Mouse (Mus musculus) adrenal gland, adult (tissue): ENCODE results near the gene Tmprss5.

Source experiments
- DNase-seq, 2 experiments: peaks; one replicate each; pipeline ENCODE4 v3.0.0; 2022 to 2023; ENCODE audit warnings: low spot score in 1 of 2; ENCODE audit not compliant: inconsistent age in 2 of 2

The Tmprss5 gene

DNA sequence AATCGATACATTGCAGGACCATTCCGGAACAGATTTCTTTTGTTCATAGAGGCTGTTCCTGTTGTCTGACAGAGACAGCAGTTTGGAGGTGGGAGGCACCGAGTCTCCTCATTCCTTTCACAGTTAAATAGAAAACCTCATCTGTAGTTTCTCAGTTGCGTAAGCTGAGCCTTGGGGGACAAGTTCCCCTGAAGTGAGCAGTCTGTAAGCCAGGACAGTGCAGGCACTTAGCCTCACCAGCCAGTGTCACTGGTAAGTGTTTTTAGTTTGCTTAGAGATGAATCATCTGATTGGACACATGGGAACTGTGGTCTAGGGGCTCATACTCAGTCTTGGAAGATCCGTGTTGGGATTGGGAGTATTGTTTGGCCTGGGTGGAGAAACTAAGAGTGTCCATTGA is at the start of gene Tmprss5:
Gene Tmprss5, plus strand, starts transcription at position 154 of the 400 bp plus-strand sequence.
- peak in 1 of 2 experiments; percentile 23 for DNase-seq

DNA sequence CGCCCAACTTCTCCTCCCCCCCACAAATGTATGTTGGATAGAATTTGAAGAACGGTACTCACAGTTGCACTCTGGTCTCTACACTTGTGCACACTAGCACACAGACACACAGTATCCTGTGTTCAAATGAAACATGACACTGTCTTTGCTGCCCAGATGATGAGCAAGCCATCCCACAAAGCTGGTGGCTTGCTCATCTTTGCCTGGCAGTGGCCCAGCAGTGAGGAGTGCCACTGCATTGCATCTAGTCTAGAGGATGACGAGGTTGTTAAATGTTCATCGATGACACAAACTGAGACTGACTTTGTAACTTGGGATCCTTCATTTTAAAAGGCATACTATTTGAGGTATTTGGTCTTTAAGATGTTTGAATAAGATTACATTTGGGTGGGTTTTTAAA is 46.3 kb upstream of the Tmprss5 start:
- DNase-seq: peak in 1 of 2 experiments; percentile 12

DNA sequence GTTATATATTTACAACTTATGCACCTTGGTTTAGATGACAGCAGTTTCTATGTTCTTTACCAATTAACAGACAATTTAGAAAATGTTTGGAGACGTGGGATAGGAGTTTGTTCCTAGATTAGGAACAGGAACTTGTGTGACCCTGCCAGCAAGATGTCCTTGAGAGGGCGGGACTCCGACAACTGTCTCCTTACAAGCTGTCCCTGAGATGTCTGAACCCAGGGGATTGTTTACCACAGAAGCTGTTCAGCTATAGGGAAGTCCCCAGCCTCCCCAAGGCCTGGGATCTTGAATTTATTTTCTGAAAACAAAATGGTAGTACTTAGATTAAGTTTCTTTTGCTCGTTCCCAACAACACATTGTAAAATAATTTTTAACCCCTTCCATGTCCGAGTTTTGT is 30.2 kb upstream of the Tmprss5 start:
- peak; percentile 17 to 43 for DNase-seq

DNA sequence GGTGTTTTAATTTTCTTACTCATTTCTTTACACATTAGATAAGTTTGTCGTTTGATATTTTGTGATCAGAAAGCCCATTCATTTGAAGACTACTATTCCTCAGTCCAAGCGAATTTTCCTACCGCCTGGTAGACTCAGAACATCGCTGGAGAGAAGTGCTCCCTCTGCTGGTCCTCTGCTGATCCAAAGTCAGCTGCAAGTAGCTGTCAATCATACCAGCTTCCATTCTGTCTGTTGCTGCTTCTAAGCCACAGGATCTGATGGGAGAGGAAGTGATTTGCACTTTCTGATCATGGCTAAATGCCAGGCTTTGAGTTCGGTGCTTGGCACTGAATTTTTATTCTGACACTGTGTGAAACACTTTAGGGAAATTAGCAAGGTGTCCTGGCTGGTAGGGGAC is 29.7 kb upstream of the Tmprss5 start:
- peak; percentile 46 to 77 for DNase-seq

DNA sequence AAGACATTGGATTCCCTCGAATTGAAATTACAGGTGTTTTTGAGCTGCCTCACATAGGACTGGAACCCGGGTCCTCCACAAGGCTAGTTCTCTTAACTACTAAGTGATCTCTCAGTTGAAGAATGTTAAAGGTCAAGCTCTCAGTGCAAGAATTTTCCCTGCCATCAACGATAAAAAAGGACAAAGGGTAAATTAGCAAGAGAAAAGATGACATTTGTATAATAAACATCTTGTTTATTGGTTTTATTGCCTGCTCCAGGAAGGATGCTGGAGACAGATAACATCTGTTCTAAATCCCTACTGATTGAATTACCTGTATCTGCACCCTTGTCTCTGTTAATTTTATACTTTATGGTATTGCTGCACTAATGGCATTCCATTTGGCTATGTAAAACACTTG is 27.0 kb upstream of the Tmprss5 start:
- DNase-seq: no peak

DNA sequence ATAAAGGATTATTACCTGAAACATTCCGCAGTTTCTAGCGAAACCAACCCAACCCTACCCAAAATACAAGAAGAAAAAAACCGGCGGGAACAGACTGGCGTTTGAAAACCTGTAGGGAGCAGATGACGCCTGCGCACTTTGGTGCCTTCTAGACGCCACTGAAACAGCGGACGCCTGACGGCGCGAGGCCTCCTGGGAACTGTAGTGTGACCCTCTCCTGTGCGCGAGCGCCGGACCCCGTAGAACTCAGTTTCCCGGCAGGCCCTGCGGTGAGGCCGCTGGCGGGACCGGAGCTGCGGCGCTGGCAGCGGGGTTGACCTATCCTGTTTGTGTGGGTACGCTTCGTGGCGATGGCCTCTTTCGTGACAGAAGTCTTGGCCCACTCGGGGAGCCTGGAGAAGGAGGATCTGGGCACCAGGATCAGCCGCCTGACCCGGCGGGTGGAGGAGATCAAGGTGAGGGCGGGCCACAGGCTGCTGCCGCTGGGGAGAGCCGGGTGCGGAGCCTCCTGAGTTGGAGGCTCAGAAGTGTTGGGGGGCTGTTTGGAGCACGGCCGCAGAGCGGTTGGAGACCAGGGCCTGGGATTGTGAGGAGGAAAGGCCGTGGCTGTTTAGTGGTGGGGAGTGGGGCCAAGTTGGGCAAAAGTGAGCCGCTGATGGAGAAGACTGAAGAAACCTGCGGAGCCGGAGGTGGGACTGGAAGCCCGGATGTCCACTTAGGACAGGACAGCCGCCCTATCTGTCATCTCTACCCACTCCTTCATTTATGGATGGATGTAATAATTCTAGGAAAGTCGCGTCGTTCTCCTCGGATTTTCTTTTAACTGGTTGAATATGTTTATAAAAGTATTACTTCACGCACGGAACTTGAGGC is 25.5 kb upstream of the Tmprss5 start, which contains the start of gene Zw10:
Gene Zw10, plus strand, starts transcription at position 281 of the 873 bp plus-strand sequence.
- peak; percentile 95 to 97 for DNase-seq

DNA sequence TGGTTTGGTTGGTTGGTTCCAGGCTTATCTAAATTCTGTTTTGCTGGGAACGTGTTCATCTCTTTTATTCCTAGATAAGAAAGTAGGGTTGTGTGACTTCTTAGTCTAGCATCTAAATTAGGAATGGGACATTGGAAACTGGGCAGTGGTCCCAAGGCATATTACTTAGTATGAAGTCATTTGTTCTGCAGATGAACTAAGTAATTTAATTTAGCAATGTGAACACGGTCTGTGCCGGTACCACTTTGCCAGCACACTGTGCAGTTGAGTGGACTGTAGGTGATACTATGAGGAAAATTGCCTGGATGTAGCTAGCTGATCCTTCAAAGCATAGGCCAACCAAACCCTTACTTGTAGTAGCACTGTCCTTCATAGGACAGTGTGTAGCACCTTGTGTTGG is 4.2 kb upstream of the Tmprss5 start:
- DNase-seq: no peak

DNA sequence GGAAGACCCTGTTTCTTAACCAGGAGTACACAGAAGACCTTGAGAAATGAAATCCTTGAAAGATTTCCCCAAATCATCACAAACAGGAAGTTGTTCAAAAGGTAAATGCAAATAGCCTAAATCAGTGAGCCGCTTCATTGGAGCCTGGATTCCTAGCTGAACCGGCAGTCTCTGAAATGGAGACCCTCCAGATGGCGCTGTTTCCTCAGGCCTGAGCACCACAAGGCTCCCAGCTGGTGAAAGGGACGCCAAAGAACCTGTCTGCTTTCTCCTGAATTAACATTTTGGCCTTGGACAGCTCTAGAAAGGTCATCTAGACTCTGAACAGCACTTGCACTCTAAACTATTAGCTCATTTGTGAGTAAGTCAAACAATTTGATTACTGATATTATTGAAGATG is 501 bp downstream of the Tmprss5 start:
- peak; percentile 67 to 91 for DNase-seq

DNA sequence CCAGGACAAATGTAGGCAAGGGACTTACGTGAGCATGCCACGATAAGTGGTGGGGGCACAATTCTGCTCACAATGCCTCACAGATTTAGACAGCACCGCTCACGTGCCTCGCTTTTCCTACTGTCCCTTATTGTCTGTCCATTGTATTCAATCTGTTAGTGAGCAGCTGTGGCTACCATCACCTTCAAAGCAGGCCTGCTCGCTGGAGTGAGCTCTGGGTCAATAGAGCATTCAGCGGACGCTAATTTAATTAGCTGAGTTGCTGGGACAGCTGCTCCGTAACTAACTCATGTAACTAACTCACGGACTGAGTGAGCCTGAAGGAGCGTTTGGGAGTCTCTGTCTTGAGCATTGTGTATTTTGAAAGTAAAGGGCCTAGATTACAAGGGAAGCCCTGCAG is 6.3 kb downstream of the Tmprss5 start:
- no peak for DNase-seq

DNA sequence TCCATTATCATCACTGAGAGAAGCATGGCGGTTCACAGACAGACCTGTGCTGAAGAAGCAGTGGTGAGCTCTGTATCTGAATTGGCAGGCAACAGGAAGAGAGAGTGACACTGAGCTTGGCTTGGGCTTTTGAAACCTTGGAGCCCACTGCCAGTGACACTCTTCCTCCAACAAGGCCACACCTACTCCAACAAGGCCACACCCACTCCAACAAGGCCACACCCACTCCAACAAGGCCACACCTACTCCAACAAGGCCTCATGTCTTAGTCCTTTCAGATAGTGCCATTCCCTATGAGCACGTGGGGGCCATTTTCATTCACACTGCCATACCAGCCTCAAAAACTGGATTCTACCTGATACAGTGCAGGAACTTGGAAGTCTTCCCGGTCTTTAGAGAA is 17.8 kb downstream of the Tmprss5 start:
- no peak for DNase-seq

DNA sequence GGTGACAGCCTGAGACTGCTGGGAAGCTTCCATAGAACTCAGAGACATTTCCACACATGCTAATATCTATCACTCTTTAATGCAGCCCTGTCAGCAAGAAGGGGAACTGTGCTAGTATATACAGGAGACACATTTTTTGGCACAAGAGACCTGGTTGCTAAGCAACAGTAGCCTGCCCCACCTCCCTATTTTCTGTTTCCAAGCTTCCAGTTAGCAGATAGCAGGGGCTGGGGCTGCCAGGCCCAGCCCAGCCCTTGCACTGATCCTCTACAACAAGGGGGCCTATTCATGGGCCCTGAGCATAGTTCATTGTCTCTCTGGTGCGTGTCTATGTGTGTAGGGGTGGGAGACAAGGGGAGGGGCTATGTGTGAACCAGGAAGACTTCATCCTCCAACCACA is 21.3 kb downstream of the Tmprss5 start:
- no peak for DNase-seq

DNA sequence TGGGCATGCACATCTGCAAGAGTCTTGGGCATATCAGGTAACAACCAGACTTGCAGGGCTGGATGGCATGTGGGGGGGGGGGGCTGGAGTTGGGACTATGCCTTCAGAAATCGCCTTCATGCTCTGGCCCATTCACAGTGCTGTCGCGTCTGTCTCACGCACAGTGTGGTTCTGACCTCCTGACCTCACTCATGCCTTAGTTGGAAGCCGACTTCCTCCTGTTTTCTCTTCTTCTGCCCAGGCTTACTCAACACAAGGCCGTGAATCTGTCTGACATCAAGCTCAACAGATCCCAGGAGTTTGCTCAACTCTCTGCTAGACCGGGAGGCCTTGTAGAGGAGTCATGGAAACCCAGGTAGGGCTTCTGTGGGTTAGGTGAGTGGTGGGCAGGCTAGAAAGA is 28.0 kb downstream of the Tmprss5 start:
- DNase-seq: no peak

DNA sequence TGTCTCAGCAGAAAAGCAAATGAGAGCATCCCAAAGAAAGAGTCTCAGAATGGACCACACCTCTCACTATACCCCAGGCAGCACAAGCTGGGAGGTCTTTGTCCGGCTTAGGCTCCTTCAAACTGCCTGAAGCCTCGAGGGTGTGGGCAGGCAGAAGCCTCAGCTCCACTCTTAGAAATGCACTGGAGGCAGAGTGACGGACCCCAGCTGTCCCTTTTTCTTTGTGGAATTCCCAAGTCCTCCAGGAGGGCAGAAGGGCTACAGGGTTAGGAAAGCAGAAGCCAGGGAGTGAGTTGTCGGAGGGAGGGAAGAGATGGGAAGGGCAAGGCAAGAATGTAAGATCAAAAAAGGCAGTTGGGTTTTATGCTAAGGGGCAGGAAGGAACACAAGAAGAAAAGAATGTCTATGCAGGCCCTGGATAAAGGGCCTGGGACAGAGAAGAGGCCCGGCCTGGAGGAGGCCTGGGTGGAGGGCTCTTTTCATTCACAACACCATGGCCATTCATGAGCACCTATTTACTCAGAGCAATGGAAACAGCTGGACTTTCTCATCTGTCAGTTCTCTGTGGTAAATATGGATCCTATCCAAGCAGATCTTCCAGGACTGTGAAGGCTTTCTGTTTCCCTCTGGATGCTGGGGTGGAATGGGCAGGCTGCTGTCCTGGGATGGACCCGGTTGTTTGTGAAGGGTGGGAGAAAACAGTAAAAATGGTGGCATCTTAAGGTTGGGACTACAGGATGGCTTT is 29.6 kb downstream of the Tmprss5 start:
- DNase-seq: no peak

DNA sequence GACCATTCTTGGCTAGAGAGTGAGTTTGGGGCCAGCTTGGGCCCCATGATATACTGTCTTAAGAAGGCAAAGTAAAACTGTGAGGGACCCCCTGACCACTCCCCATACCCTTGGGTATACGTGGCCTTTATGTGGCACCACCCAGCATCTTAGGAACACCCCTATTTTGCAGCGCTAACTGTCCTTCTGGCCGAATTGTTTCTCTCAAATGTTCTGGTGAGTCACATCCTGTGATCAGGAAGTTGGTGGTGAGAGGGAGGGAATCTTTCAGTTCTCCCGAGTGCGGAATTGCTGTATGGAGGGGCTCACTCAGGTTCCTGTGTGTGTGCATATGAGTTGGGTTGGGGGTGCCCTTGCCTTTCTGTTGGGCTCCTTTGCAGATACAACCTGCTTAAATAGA is 30.2 kb downstream of the Tmprss5 start:
- no peak for DNase-seq

DNA sequence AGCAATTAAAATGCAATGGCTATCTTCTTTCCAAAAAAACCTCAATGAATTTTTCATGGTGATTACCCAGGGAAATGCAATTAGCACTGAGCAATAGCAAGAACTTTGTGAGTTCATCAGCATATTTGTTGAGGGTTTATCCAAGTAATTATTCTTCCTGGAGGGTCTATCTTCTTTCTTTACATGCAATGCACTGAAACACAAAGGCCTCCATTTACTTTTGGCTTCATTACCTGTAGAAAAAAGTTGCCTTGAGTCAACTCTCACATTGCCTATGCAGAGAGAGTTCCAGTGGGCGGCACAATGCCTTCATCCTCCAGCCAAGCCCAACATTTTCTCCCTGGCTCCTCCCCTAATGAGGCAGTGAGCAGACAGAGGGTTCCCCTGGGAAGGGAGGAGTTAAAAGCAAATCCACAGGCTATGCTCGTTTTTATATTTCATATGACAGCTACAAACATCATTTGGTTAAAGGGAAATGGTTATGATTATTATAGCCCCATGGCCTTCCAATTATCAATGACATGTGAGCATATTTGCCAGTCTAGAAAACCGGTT is 37.3 kb downstream of the Tmprss5 start:
- DNase-seq: no peak

DNA sequence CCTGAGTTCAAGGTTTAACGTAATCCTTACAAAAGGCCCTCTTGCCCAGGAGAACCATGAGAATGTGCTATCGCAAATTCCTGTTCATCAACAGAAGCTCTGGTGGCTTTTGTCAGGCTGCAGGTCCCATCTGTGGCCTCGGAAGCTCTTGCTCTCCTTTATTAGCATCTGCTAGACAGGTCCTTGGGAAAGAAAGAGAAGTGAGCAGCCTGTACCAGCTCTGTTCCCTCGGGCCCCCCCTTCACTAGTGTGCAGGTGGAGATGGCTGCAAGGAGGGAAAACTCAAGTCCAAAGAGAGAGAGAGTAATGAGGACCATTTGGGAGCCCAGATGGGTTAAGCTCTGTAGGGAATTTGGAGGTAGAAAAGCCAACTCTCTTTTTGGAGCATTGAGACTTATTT is 38.7 kb downstream of the Tmprss5 start:
- DNase-seq: no peak

DNA sequence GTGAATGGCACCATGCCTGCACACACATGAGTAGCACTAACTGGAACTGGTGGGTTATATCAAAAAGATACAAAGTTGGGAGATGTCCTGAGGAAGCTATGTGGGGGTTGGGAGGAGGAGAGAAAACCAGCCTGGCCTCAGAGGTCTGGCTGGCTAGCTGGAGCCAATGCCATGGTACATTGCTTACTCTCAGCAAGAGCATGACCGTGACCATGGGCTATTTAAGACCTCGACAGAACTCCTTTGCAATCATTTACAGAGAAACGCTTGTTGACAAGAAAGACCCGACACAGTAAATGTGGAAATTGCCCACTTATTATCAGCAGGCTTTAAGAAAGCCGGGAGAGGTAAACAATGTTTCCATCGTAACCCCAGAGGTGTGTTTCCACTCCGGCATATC is 44.6 kb downstream of the Tmprss5 start:
- no peak for DNase-seq

DNA sequence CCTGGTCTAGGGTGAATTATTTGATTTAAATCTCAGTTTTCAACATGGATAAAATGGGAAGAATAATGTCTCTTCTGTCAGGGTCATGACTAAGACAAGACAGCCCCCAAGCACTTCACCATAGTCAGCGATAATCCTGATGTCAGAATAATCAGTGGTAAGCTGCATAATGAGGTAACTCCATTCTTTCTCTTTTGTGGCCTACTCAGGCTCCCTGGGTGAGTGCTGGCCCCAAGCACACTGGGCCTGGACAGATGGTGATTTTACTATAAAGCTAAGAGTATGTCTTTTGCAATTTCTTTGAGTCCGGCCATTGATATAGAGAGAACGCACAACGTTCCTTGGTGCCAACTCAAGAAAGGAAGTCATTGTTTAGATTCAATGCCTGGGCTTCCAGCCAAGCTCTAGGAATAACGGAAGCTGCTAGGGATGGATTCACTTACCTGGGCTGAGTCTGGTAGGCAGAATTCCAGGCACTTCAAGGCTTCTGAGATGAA is 49.5 kb downstream of the Tmprss5 start:
- DNase-seq: no peak

DNA sequence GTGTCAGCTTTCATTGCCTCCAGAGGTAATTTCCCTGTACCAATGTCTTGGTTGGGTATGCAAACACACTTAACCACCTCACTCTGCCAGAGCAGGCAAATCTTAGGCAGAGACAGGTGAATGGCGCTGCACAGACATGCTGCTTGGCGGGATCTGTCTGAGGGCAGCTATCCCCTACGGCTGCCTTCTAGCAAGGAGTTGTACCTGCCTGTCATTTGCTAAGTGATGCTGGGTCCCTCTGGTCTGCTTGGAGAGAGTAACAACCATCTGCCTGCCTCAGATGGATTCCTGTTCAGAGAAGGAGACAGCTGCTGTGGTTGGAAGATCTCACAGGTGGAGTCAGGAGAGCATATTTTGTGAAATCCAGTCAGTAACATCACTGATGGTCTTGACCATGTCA is 62.8 kb downstream of the Tmprss5 start:
- DNase-seq: no peak

DNA sequence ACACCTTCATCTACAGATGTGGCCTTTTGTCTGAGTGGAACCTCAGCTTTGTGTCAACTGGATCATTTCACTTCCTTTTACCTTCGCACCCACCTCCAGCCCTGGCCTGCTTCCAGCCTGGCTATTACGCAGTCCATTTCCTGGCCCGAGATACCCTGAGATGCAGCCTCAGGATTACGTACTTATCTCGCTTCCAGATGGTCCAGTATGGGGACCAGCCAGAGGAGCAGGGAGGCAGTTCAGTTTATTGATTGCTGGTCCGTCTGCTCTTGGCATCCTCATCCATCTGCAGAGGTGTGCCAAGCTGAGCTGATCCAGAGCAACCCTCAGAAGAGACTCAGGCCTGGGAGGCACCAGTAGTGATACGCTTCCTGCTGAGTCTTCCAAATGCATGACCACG is 64.7 kb downstream of the Tmprss5 start:
- DNase-seq: no peak

DNA sequence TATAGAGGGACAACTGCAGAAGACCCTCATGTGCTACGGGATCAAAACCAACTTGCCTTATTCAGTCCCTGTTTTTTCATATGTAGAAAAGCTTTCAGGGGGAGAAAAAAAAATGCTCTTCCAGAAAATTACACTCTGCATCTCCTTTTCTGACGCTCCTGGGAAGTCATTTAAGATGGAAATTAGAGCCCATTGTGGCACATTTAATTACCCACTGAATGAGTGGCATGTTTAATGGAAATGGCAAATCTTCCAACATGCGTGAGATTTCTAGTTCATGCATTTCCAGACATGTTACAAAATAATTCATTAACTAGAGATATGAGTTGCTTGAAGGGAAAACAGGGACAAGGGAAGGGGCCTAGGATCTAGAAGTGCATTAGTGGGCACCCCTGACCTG is 66.0 kb downstream of the Tmprss5 start:
- no peak for DNase-seq
